Comparison of ENCODE assay signal across 8 mouse cellular contexts in genomic region chr4:111664146-111664545, GRCm38 (mm10). TPM values are rescaled to one million over a fixed set of nuclear protein-coding genes. Genes with fewer than 3 reads are reported as not detected.
DNase-seq lines count a peak whose midpoint lies in the region; ATAC-seq lines count a peak whose summit lies in the region.

No protein-coding gene starts in this region.

- no peaks in the 10 kb centered on the region for H3K9me3 ChIP-seq in forebrain, embryonic 13.5 days (replicated peaks)
- H3K9me3 ChIP-seq in limb, embryonic 15.5 days = no peaks in the 10 kb centered on the region

- H3K4me1 ChIP-seq in forebrain, embryonic 13.5 days = peaks cover 18% of the 10 kb centered on the region
- H3K4me1 ChIP-seq in limb, embryonic 15.5 days = peaks cover 9% of the 10 kb centered on the region

- WGBS in forebrain, embryonic 13.5 days = 43% methylated on average over 3 of the region's 3 CpGs
- WGBS in limb, embryonic 15.5 days = 34% methylated on average over 3 of the region's 3 CpGs

- peaks cover 5% of the 10 kb centered on the region; the same call in 1 of the 2 replicates for H3K27me3 ChIP-seq in forebrain, embryonic 13.5 days
- no peaks in the 10 kb centered on the region for H3K27me3 ChIP-seq in limb, embryonic 15.5 days

- H3K4me2 ChIP-seq in forebrain, embryonic 13.5 days = no peak overlapping the region
- no peak overlapping the region for H3K4me2 ChIP-seq in limb, embryonic 15.5 days

- ATAC-seq in forebrain, embryonic 13.5 days = peak; percentile 61
- no peak for ATAC-seq in limb, embryonic 15.5 days (ENCODE audit: insufficient number of reproducible peaks, low FRiP score, low TSS enrichment, low read depth)

- no peak overlapping the region for H3K4me3 ChIP-seq in forebrain, embryonic 13.5 days
- no peak overlapping the region for H3K4me3 ChIP-seq in limb, embryonic 15.5 days

- no peak overlapping the region for H3K9ac ChIP-seq in forebrain, embryonic 13.5 days
- no peak overlapping the region for H3K9ac ChIP-seq in limb, embryonic 15.5 days

- peak; percentile 9 for DNase-seq in kidney, adult 11 months
- DNase-seq in kidney, adult 18-20 months = no peak
- DNase-seq in heart, postnatal 36 days = peak; percentile 26 to 36
- peak; percentile 32 for DNase-seq in testis, postnatal 14 days (ENCODE audit: low spot score)
- no peak for DNase-seq in Muller cell, postnatal 12 days (ENCODE audit: inconsistent ontology term)
- DNase-seq in cerebellum, adult 9-10 months = no peak

- intact Hi-C loops in heart, postnatal 36 days (cut with DNase I) = no loop called here

- no peak overlapping the region for H3K27ac ChIP-seq in forebrain, embryonic 13.5 days
- 0 out of 2 replicates have a peak overlapping the region, but pooled peaks have one; percentile 33 for H3K27ac ChIP-seq in limb, embryonic 15.5 days

- H3K36me3 ChIP-seq in forebrain, embryonic 13.5 days (ENCODE audit: poor library complexity, severe bottlenecking) = no peaks in the 10 kb centered on the region
- H3K36me3 ChIP-seq in limb, embryonic 15.5 days = no peaks in the 10 kb centered on the region

RNA-seq across cellular contexts. Expression of gene Spata6, which starts 55.6 kb away (rescaled TPM):
- polyA plus RNA-seq in forebrain, embryonic 13.5 days (2015; fragmentation: Nextera tagmentation; extraction: Ambion mirVana) = 11.3 and 12.5 TPM in 2 replicates
- total RNA-seq in heart, postnatal 36 days (2021) = 1 to 10 TPM; 9.8 to 9.9 TPM
- 25.8 and 28.3 TPM in 2 replicates for polyA plus RNA-seq in limb, embryonic 15.5 days (2015; fragmentation: Nextera tagmentation; extraction: Ambion mirVana)

Comparison
In these comparisons a context has a peak if more than half of its experiments do, and no peak if none do; other contexts are left out.
1. DNase-seq: peak in kidney, adult 11 months (single experiment), heart, postnatal 36 days (2 of 2) and testis, postnatal 14 days (single experiment); none in kidney, adult 18-20 months (single experiment), Muller cell, postnatal 12 days (single experiment) and cerebellum, adult 9-10 months (single experiment).